Mouse (Mus musculus): Measurements from ENCODE around the gene Pde7b. TPM values are rescaled to one million over a fixed set of nuclear protein-coding genes. Genes with fewer than 3 reads are reported as not detected.
A peak's percentile ranks its signal among the peaks of the same experiment; 100 is the strongest.

Gene Pde7b
- polyA plus RNA-seq, 1 experiment from 2014 or later: 2.3 TPM

- DNase-seq (ENCODE audit: low spot score): no peak
- ATAC-seq (ENCODE audit: low FRiP score, low TSS enrichment): no peak
- Histone ChIP-seq H3K27ac (replicated peaks) (no peak overlapping the region), H3K27me3 (ENCODE audit: control insufficient read depth, insufficient read depth, low read length) (no peaks in the 10 kb centered on the region), H3K36me3 (ENCODE audit: control insufficient read depth, insufficient read depth, low read length) (no peaks in the 10 kb centered on the region), H3K4me2 (replicated peaks; ENCODE audit: low read depth) (no peak overlapping the region), H3K9ac (ENCODE audit: low read length) (no peak overlapping the region), H3K9me3 (ENCODE audit: control insufficient read depth, low read length) (no peaks in the 10 kb centered on the region), H3K4me1 (replicated peaks; ENCODE audit: control insufficient read depth, insufficient read depth) (peaks cover 2% of the 10 kb centered on the region; the same call in 1 of the 2 replicates), H3K4me3 (ENCODE audit: low read depth, low read length) (no peak overlapping the region)
- 73% methylated on average over 7 of the region's 7 CpGs for WGBS
- TF ChIP-seq CTCF (IDR thresholded peaks at IDR 0.05; ENCODE audit: low read depth): no peak
- TF ChIP-seq EP300 (optimal IDR thresholded peaks at IDR 0.05): no peak
Observed at GRCm38 (mm10) chr10:20658716-20659115, 66.2 kb downstream of the Pde7b start.

- H3K9ac ChIP-seq (ENCODE audit: low read length): 0 out of 2 replicates have a peak overlapping the region, but pooled peaks have one; percentile 13
- H3K4me1 ChIP-seq (replicated peaks; ENCODE audit: control insufficient read depth, insufficient read depth): peaks cover 2% of the 10 kb centered on the region; the same call in 1 of the 2 replicates
- peak overlapping the region; percentile 31; the same call in 1 of the 2 replicates for H3K27ac ChIP-seq (replicated peaks)
- H3K4me3 ChIP-seq (ENCODE audit: low read depth, low read length): no peak overlapping the region
- H3K27me3 ChIP-seq (ENCODE audit: control insufficient read depth, insufficient read depth, low read length): no peaks in the 10 kb centered on the region
- ATAC-seq (ENCODE audit: low FRiP score, low TSS enrichment) (no peak), DNase-seq (ENCODE audit: low spot score) (no peak)
- 54% methylated on average over 12 of the region's 12 CpGs for WGBS
- H3K4me2 ChIP-seq (replicated peaks; ENCODE audit: low read depth): no peak overlapping the region
- TF ChIP-seq EP300 (optimal IDR thresholded peaks at IDR 0.05) (no peak), CTCF (IDR thresholded peaks at IDR 0.05; ENCODE audit: low read depth) (no peak)
- H3K36me3 ChIP-seq (ENCODE audit: control insufficient read depth, insufficient read depth, low read length): no peaks in the 10 kb centered on the region
- H3K9me3 ChIP-seq (ENCODE audit: control insufficient read depth, low read length): no peaks in the 10 kb centered on the region
Observed at GRCm38 (mm10) chr10:20657316-20658081, 67.4 kb downstream of the Pde7b start.

GRCm38 (mm10) chr10:20654590-20654989 lies 70.3 kb downstream of the Pde7b start:
- DNase-seq (ENCODE audit: low spot score): no peak
- TF ChIP-seq CTCF (IDR thresholded peaks at IDR 0.05; ENCODE audit: low read depth): no peak
- TF ChIP-seq EP300 (optimal IDR thresholded peaks at IDR 0.05): no peak
- no peak overlapping the region for H3K4me3 ChIP-seq (ENCODE audit: low read depth, low read length)
- no peak overlapping the region for H3K4me2 ChIP-seq (replicated peaks; ENCODE audit: low read depth)
- H3K27me3 ChIP-seq (ENCODE audit: control insufficient read depth, insufficient read depth, low read length): no peaks in the 10 kb centered on the region
- no peak overlapping the region for H3K27ac ChIP-seq (replicated peaks)
- ATAC-seq (ENCODE audit: low FRiP score, low TSS enrichment): no peak
- no peaks in the 10 kb centered on the region for H3K36me3 ChIP-seq (ENCODE audit: control insufficient read depth, insufficient read depth, low read length)
- WGBS: 52% methylated on average over 6 of the region's 6 CpGs
- no peak overlapping the region for H3K9ac ChIP-seq (ENCODE audit: low read length)
- H3K4me1 ChIP-seq (replicated peaks; ENCODE audit: control insufficient read depth, insufficient read depth): peaks cover 2% of the 10 kb centered on the region; the same call in 1 of the 2 replicates
- H3K9me3 ChIP-seq (ENCODE audit: control insufficient read depth, low read length): no peaks in the 10 kb centered on the region

GRCm38 (mm10) chr10:20654187-20654586 lies 70.7 kb downstream of the Pde7b start:
- H3K4me3 ChIP-seq (ENCODE audit: low read depth, low read length): no peak overlapping the region
- ATAC-seq (ENCODE audit: low FRiP score, low TSS enrichment): no peak
- TF ChIP-seq CTCF (IDR thresholded peaks at IDR 0.05; ENCODE audit: low read depth) (no peak), EP300 (optimal IDR thresholded peaks at IDR 0.05) (no peak)
- no peaks in the 10 kb centered on the region for H3K27me3 ChIP-seq (ENCODE audit: control insufficient read depth, insufficient read depth, low read length)
- no peak overlapping the region for H3K27ac ChIP-seq (replicated peaks)
- H3K4me2 ChIP-seq (replicated peaks; ENCODE audit: low read depth): no peak overlapping the region
- WGBS: 56% methylated on average over 6 of the region's 6 CpGs
- H3K9ac ChIP-seq (ENCODE audit: low read length): no peak overlapping the region
- no peaks in the 10 kb centered on the region for H3K36me3 ChIP-seq (ENCODE audit: control insufficient read depth, insufficient read depth, low read length)
- DNase-seq (ENCODE audit: low spot score): no peak
- no peaks in the 10 kb centered on the region for H3K9me3 ChIP-seq (ENCODE audit: control insufficient read depth, low read length)
- peaks cover 2% of the 10 kb centered on the region; the same call in 1 of the 2 replicates for H3K4me1 ChIP-seq (replicated peaks; ENCODE audit: control insufficient read depth, insufficient read depth)

- Histone ChIP-seq H3K27ac (replicated peaks) (no peak overlapping the region), H3K36me3 (ENCODE audit: control insufficient read depth, insufficient read depth, low read length) (no peaks in the 10 kb centered on the region), H3K4me1 (replicated peaks; ENCODE audit: control insufficient read depth, insufficient read depth) (peaks cover 2% of the 10 kb centered on the region; the same call in 1 of the 2 replicates), H3K9ac (ENCODE audit: low read length) (no peak overlapping the region), H3K4me3 (ENCODE audit: low read depth, low read length) (no peak overlapping the region), H3K27me3 (ENCODE audit: control insufficient read depth, insufficient read depth, low read length) (no peaks in the 10 kb centered on the region), H3K9me3 (ENCODE audit: control insufficient read depth, low read length) (no peaks in the 10 kb centered on the region), H3K4me2 (replicated peaks; ENCODE audit: low read depth) (no peak overlapping the region)
- no peak for DNase-seq (ENCODE audit: low spot score)
- 82% methylated on average over 3 of the region's 3 CpGs for WGBS
- TF ChIP-seq CTCF (IDR thresholded peaks at IDR 0.05; ENCODE audit: low read depth) (no peak), EP300 (optimal IDR thresholded peaks at IDR 0.05) (no peak)
- ATAC-seq (ENCODE audit: low FRiP score, low TSS enrichment): no peak
Observed at GRCm38 (mm10) chr10:20653299-20653698, 71.6 kb downstream of the Pde7b start.

GRCm38 (mm10) chr10:20636381-20636780 lies 88.5 kb downstream of the Pde7b start:
- Histone ChIP-seq H3K27me3 (ENCODE audit: control insufficient read depth, insufficient read depth, low read length) (no peaks in the 10 kb centered on the region), H3K4me2 (replicated peaks; ENCODE audit: low read depth) (no peak overlapping the region), H3K4me3 (ENCODE audit: low read depth, low read length) (no peak overlapping the region), H3K9ac (ENCODE audit: low read length) (no peak overlapping the region), H3K4me1 (replicated peaks; ENCODE audit: control insufficient read depth, insufficient read depth) (no peaks in the 10 kb centered on the region), H3K9me3 (ENCODE audit: control insufficient read depth, low read length) (no peaks in the 10 kb centered on the region), H3K36me3 (ENCODE audit: control insufficient read depth, insufficient read depth, low read length) (no peaks in the 10 kb centered on the region), H3K27ac (replicated peaks) (no peak overlapping the region)
- TF ChIP-seq EP300 (optimal IDR thresholded peaks at IDR 0.05): no peak
- TF ChIP-seq CTCF (IDR thresholded peaks at IDR 0.05; ENCODE audit: low read depth): no peak
- ATAC-seq (ENCODE audit: low FRiP score, low TSS enrichment) (no peak), DNase-seq (ENCODE audit: low spot score) (no peak)
- WGBS: 63% methylated on average over 8 of the region's 8 CpGs
